Mouse (Mus musculus): Measurements from ENCODE around the gene Rtn2.

GRCm38 (mm10) chr7:19319906-19320305 is 37.5 kb downstream of the Rtn2 start:
- peak; percentile 4; the same call in 1 of the 2 replicates for TF ChIP-seq CTCF (IDR thresholded peaks at IDR 0.05; ENCODE audit: extremely low read depth, insufficient read depth, insufficient read length, insufficient replicate concordance)
- TF ChIP-seq POLR2A (IDR thresholded peaks at IDR 0.05; ENCODE audit: low read depth, low read length) = no peak
